Mouse (Mus musculus) C2C12 (cell line): ENCODE data around the gene Ank3.

Source experiments
- CTCF ChIP-seq: IDR thresholded peaks from one replicate; pipeline ENCODE4 v1.5.1; 2011; ENCODE audit not compliant: control insufficient read depth, insufficient read depth, insufficient read length
- USF1 ChIP-seq: IDR thresholded peaks from one replicate; pipeline ENCODE4 v1.6.1; 2011; ENCODE audit warnings: low read depth, mild to moderate bottlenecking, control low read depth, moderate library complexity

GRCm38 (mm10) chr10:69883935-69884680 lies 485.5 kb downstream of the Ank3 start:
- no peak for TF ChIP-seq USF1
- no peak for TF ChIP-seq CTCF
